Mouse (Mus musculus): ENCODE measurements around the gene Vti1a. TPM values are rescaled to one million over a fixed set of nuclear protein-coding genes. Genes with fewer than 3 reads are reported as not detected.

The Vti1a gene
- total RNA-seq, 2 experiments from 2014 or later, result 49.5 to 49.7 TPM

- DNase-seq (ENCODE audit: low spot score in 2 of 2), result peak; percentile 45 to 71
Observed at GRCm38 (mm10) chr19:55556168-55556999, 240.3 kb downstream of the Vti1a start.

- DNase-seq (ENCODE audit: low spot score in 2 of 2), result no peak
Observed at GRCm38 (mm10) chr19:55559331-55559730, 243.2 kb downstream of the Vti1a start.

GRCm38 (mm10) chr19:55560088-55560682 lies 244.1 kb downstream of the Vti1a start:
- no peak for DNase-seq (ENCODE audit: low spot score in 2 of 2)

- no peak for DNase-seq (ENCODE audit: low spot score in 2 of 2)
Observed at GRCm38 (mm10) chr19:55561469-55561868, 245.4 kb downstream of the Vti1a start.

GRCm38 (mm10) chr19:55562487-55563147 lies 246.5 kb downstream of the Vti1a start:
- DNase-seq (ENCODE audit: low spot score in 2 of 2), result no peak

GRCm38 (mm10) chr19:55563148-55563651 lies 247.1 kb downstream of the Vti1a start:
- no peak for DNase-seq (ENCODE audit: low spot score in 2 of 2)

- no peak for DNase-seq (ENCODE audit: low spot score in 2 of 2)
Observed at GRCm38 (mm10) chr19:55564104-55564938, 248.2 kb downstream of the Vti1a start.

GRCm38 (mm10) chr19:55565111-55565510 lies 249.0 kb downstream of the Vti1a start:
- no peak for DNase-seq (ENCODE audit: low spot score in 2 of 2)

- no peak for DNase-seq (ENCODE audit: low spot score in 2 of 2)
Observed at GRCm38 (mm10) chr19:55565523-55566369, 249.7 kb downstream of the Vti1a start.

- no peak for DNase-seq (ENCODE audit: low spot score in 2 of 2)
Observed at GRCm38 (mm10) chr19:55569114-55569513, 253.0 kb downstream of the Vti1a start.

GRCm38 (mm10) chr19:55569894-55570293 lies 253.8 kb downstream of the Vti1a start:
- no peak for DNase-seq (ENCODE audit: low spot score in 2 of 2)

- no peak for DNase-seq (ENCODE audit: low spot score in 2 of 2)
Observed at GRCm38 (mm10) chr19:55570520-55571296, 254.6 kb downstream of the Vti1a start.

- no peak for DNase-seq (ENCODE audit: low spot score in 2 of 2)
Observed at GRCm38 (mm10) chr19:55571486-55571885, 255.4 kb downstream of the Vti1a start.

- no peak for DNase-seq (ENCODE audit: low spot score in 2 of 2)
Observed at GRCm38 (mm10) chr19:55577306-55578042, 261.4 kb downstream of the Vti1a start.

GRCm38 (mm10) chr19:55578094-55579085 lies 262.3 kb downstream of the Vti1a start:
- DNase-seq (ENCODE audit: low spot score in 2 of 2), result peak; percentile 51 to 68

- DNase-seq (ENCODE audit: low spot score in 2 of 2), result no peak
Observed at GRCm38 (mm10) chr19:55579310-55579709, 263.2 kb downstream of the Vti1a start.

- no peak for DNase-seq (ENCODE audit: low spot score in 2 of 2)
Observed at GRCm38 (mm10) chr19:55580152-55580551, 264.1 kb downstream of the Vti1a start.
